Mouse (Mus musculus): ENCODE data around the gene Slc39a8. TPM values are rescaled to one million over a fixed set of nuclear protein-coding genes. Genes with fewer than 3 reads are reported as not detected.

The Slc39a8 gene
- total and polyA plus RNA-seq, 3 experiments, result 19.8 to 21.5 TPM; not detected in 1

GRCm38 (mm10) chr3:135832907-135833306, 7.8 kb downstream of the Slc39a8 start:
- Histone ChIP-seq H3K27me3 (ENCODE audit: control insufficient read depth in 1 of 2, insufficient read depth in 2 of 2, low read length in 2 of 2) (no peaks in the 10 kb centered on the region), H3K27ac (ENCODE audit: control insufficient read depth, low read depth, low read length) (no peak overlapping the region), H3K9ac (ENCODE audit: control insufficient read depth, low read depth, low read length, poor library complexity, severe bottlenecking) (no peak overlapping the region), H3K9me3 (replicated peaks; ENCODE audit: insufficient read depth, low read length) (no peaks in the 10 kb centered on the region), H3K79me2 (ENCODE audit: control insufficient read depth, insufficient read depth, low read length, poor library complexity) (no peaks in the 10 kb centered on the region), H3K36me3 (ENCODE audit: control insufficient read depth in 1 of 2, insufficient read depth in 2 of 2, low read length in 2 of 2) (peaks cover 0 to 7% of the 10 kb centered on the region in 2 experiments; a peak in 2 of 4 replicates), H3K4me3 (ENCODE audit: control insufficient read depth in 1 of 2, insufficient read depth in 1 of 2, low read depth in 2 of 2, low read length in 2 of 2) (no peak overlapping the region), H3K4me1 (ENCODE audit: control insufficient read depth in 1 of 2, insufficient read depth in 2 of 2, low read length in 2 of 2) (peaks cover 0 to under 1% of the 10 kb centered on the region in 2 experiments; a peak in 2 of 4 replicates)
- TF ChIP-seq EP300 (IDR thresholded peaks at IDR 0.05; ENCODE audit: low read depth in 1 of 2, low read length in 2 of 2), result no peak
- no peak for TF ChIP-seq NRF1 (IDR thresholded peaks at IDR 0.05; ENCODE audit: insufficient read depth, low read depth, low read length, poor library complexity, severe bottlenecking)
- TF ChIP-seq MYB (IDR thresholded peaks at IDR 0.05; ENCODE audit: low read depth, low read length), result no peak
- TF ChIP-seq CHD2 (IDR thresholded peaks at IDR 0.05; ENCODE audit: low read length), result no peak
- no peak for TF ChIP-seq MAFK (IDR thresholded peaks at IDR 0.05; ENCODE audit: borderline replicate concordance, low read depth, low read length)
- no peak for TF ChIP-seq MEF2A (IDR thresholded peaks at IDR 0.05; ENCODE audit: extremely low read depth, insufficient replicate concordance, low read depth, low read length, poor library complexity, severe bottlenecking)
- no peak for TF ChIP-seq TCF12 (IDR thresholded peaks at IDR 0.05; ENCODE audit: low read depth, low read length)
- no peak for TF ChIP-seq MAZ (IDR thresholded peaks at IDR 0.05; ENCODE audit: low read depth, low read length)
- no peak for TF ChIP-seq ZMIZ1 (IDR thresholded peaks at IDR 0.05; ENCODE audit: low read depth, low read length)
- no peak for TF ChIP-seq ELF1 (IDR thresholded peaks at IDR 0.05; ENCODE audit: low read depth, low read length)
- no peak for TF ChIP-seq ZC3H11A (IDR thresholded peaks at IDR 0.05; ENCODE audit: low read depth, low read length)
- TF ChIP-seq POLR2A (IDR thresholded peaks at IDR 0.05; ENCODE audit: control insufficient read depth in 1 of 2, insufficient read depth in 1 of 2, low read depth in 1 of 2, low read length in 2 of 2, poor library complexity in 1 of 2), result no peak
- no peak for TF ChIP-seq TBP (IDR thresholded peaks at IDR 0.05; ENCODE audit: low read depth, low read length)
- no peak for TF ChIP-seq ZKSCAN1 (IDR thresholded peaks at IDR 0.05; ENCODE audit: low read depth, low read length)
- TF ChIP-seq MXI1 (IDR thresholded peaks at IDR 0.05; ENCODE audit: low read depth, low read length), result no peak
- no peak for TF ChIP-seq RCOR1 (IDR thresholded peaks at IDR 0.05; ENCODE audit: low read depth, low read length)
- no peak for TF ChIP-seq ETS1 (IDR thresholded peaks at IDR 0.05; ENCODE audit: low read depth, low read length)
- no peak for DNase-seq (ENCODE audit: low read depth, low spot score)

GRCm38 (mm10) chr3:135834988-135835387, 9.9 kb downstream of the Slc39a8 start:
- Histone ChIP-seq H3K27me3 (ENCODE audit: control insufficient read depth in 1 of 2, insufficient read depth in 2 of 2, low read length in 2 of 2) (no peaks in the 10 kb centered on the region), H3K9ac (ENCODE audit: control insufficient read depth, low read depth, low read length, poor library complexity, severe bottlenecking) (no peak overlapping the region), H3K36me3 (ENCODE audit: control insufficient read depth in 1 of 2, insufficient read depth in 2 of 2, low read length in 2 of 2) (no peaks in the 10 kb centered on the region), H3K79me2 (ENCODE audit: control insufficient read depth, insufficient read depth, low read length, poor library complexity) (no peaks in the 10 kb centered on the region), H3K9me3 (replicated peaks; ENCODE audit: insufficient read depth, low read length) (no peaks in the 10 kb centered on the region), H3K4me1 (ENCODE audit: control insufficient read depth in 1 of 2, insufficient read depth in 2 of 2, low read length in 2 of 2) (no peaks in the 10 kb centered on the region), H3K27ac (ENCODE audit: control insufficient read depth, low read depth, low read length) (no peak overlapping the region), H3K4me3 (ENCODE audit: control insufficient read depth in 1 of 2, insufficient read depth in 1 of 2, low read depth in 2 of 2, low read length in 2 of 2) (no peak overlapping the region)
- DNase-seq (ENCODE audit: low read depth, low spot score), result no peak
- TF ChIP-seq GATA1 (IDR thresholded peaks at IDR 0.05; ENCODE audit: low read depth, low read length) (no peak), ELF1 (IDR thresholded peaks at IDR 0.05; ENCODE audit: low read depth, low read length) (no peak), ETS1 (IDR thresholded peaks at IDR 0.05; ENCODE audit: low read depth, low read length) (no peak), E2F4 (IDR thresholded peaks at IDR 0.05; ENCODE audit: borderline replicate concordance, low read depth, low read length) (no peak), TBP (IDR thresholded peaks at IDR 0.05; ENCODE audit: low read depth, low read length) (no peak), MAX (IDR thresholded peaks at IDR 0.05; ENCODE audit: low read length) (no peak), KAT2A (conservative IDR thresholded peaks at IDR 0.05; ENCODE audit: low read depth, low read length) (no peak), ZNF384 (IDR thresholded peaks at IDR 0.05; ENCODE audit: low read depth, low read length) (no peak), MAFK (IDR thresholded peaks at IDR 0.05; ENCODE audit: borderline replicate concordance, low read depth, low read length) (no peak), ZMIZ1 (IDR thresholded peaks at IDR 0.05; ENCODE audit: low read depth, low read length) (no peak), POLR2A (IDR thresholded peaks at IDR 0.05; ENCODE audit: control insufficient read depth in 1 of 2, insufficient read depth in 1 of 2, low read depth in 1 of 2, low read length in 2 of 2, poor library complexity in 1 of 2) (no peak), MXI1 (IDR thresholded peaks at IDR 0.05; ENCODE audit: low read depth, low read length) (no peak), POLR2AphosphoS5 (IDR thresholded peaks at IDR 0.05; ENCODE audit: borderline replicate concordance, low read depth, low read length) (no peak), HCFC1 (IDR thresholded peaks at IDR 0.05; ENCODE audit: low read depth, low read length) (no peak), BHLHE40 (IDR thresholded peaks at IDR 0.05; ENCODE audit: borderline replicate concordance, low read depth, low read length) (no peak), POLR2AphosphoS2 (IDR thresholded peaks at IDR 0.05; ENCODE audit: low read length) (no peak), ZC3H11A (IDR thresholded peaks at IDR 0.05; ENCODE audit: low read depth, low read length) (no peak), JUND (IDR thresholded peaks at IDR 0.05; ENCODE audit: low read depth, low read length) (no peak), TAL1 (IDR thresholded peaks at IDR 0.05; ENCODE audit: low read length) (no peak)
